Mouse (Mus musculus) intestine, postnatal 0 days (tissue): ENCODE results near the gene Eif4g3. TPM values are rescaled to one million over a fixed set of nuclear protein-coding genes. Genes with fewer than 3 reads are reported as not detected.

Source experiments
- ATAC-seq: fragments of 200-750 bp; cut with Nextera tagmentation; 2 replicates; pipeline ENCODE4 v1.8.0; 2017; ENCODE audit warnings: mild to moderate bottlenecking, moderate TSS enrichment, moderate library complexity
- H3K27ac ChIP-seq: fragments of 300-500 bp; sonication (generic); 2 replicates; pipeline ENCODE4 v1.5.1; 2014; ENCODE audit warnings: mild to moderate bottlenecking, low read depth, low read length, moderate library complexity
- H3K27me3 ChIP-seq: fragments of 300-500 bp; sonication (generic); replicated peaks from 2 replicates; pipeline ENCODE4 v1.6.1; 2014; ENCODE audit warnings: low read length, mixed read lengths; ENCODE audit not compliant: control insufficient read depth, insufficient read depth
- H3K36me3 ChIP-seq: fragments of 300-500 bp; sonication (generic); 2 replicates; pipeline ENCODE4 v1.6.1; 2014; ENCODE audit warnings: mild to moderate bottlenecking, moderate library complexity; ENCODE audit not compliant: control insufficient read depth, insufficient read depth
- H3K4me1 ChIP-seq: fragments of 300-500 bp; sonication (generic); replicated peaks from 2 replicates; pipeline ENCODE4 v1.6.1; 2014; ENCODE audit warnings: antibody characterized with exemption, low read length, mixed read lengths; ENCODE audit not compliant: control insufficient read depth, insufficient read depth
- H3K4me2 ChIP-seq: fragments of 300-500 bp; sonication (generic); replicated peaks from 2 replicates; pipeline ENCODE4 v1.6.1; 2014; ENCODE audit warnings: low read depth, mild to moderate bottlenecking, moderate library complexity
- H3K4me3 ChIP-seq: fragments of 300-500 bp; sonication (generic); 2 replicates; pipeline ENCODE4 v1.5.1; 2014; ENCODE audit warnings: low read depth, low read length
- H3K9ac ChIP-seq: fragments of 300-500 bp; sonication (generic); 2 replicates; pipeline ENCODE4 v1.6.1; 2014; ENCODE audit warnings: mild to moderate bottlenecking, low read depth, low read length
- H3K9me3 ChIP-seq: fragments of 300-500 bp; sonication (generic); 2 replicates; pipeline ENCODE4 v1.6.1; 2016; ENCODE audit warnings: mixed run types; ENCODE audit not compliant: control insufficient read depth
- CTCF ChIP-seq: sonication (generic); IDR thresholded peaks from 2 replicates; pipeline ENCODE4 v1.5.1; 2016; ENCODE audit warnings: low read depth, mild to moderate bottlenecking, control low read depth, antibody characterized with exemption, moderate library complexity
- WGBS: fragments of 180-500 bp; shearing (Covaris S2); extraction: QIAGEN DNeasy Blood & Tissue Kit; methylation state at CpG from one replicate; pipeline ENCODE4 v1.1.7; 2014; 5-methylcytosine and 5-hydroxymethylcytosine counted together
- polyA plus RNA-seq: library from polyadenylated mRNA; unstranded; fragments of >200 nt; fragmentation: Nextera tagmentation; extraction: Ambion mirVana; gene quantifications from 2 replicates; pipeline ENCODE4 v1.2.1, GENCODE M21; 2015

The Eif4g3 gene
- polyA plus RNA-seq, 1 experiment from 2014 or later = 11.9 TPM

DNA sequence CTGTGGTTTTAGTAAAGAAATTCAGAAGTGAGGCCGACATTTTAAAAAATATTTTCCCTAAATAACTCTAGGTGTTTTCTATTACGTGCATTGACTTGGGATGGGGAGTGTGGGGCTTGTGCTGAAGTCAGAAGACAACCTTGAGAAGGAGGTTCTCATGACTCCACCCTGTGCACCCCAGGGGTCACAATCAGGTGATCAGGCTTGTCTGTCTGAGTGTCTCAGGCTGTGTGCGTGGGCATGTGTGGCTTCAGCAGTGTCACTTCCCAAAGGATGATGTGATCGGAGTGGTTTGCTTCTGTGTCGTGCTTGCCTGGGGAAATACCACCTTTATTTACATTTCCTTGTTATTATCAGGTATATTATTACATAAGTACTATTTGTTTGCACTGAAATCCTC lies 226.5 kb downstream of the Eif4g3 start:
- no peak for TF ChIP-seq CTCF
- no peak for ATAC-seq
- peaks cover 11% of the 10 kb centered on the region; the same call in 1 of the 2 replicates for H3K4me1 ChIP-seq
- H3K4me2 ChIP-seq = no peak overlapping the region
- H3K9me3 ChIP-seq = no peaks in the 10 kb centered on the region
- 68% methylated on average over 5 of the region's 5 CpGs for WGBS
- H3K4me3 ChIP-seq = no peak overlapping the region
- H3K9ac ChIP-seq = no peak overlapping the region
- no peaks in the 10 kb centered on the region for H3K27me3 ChIP-seq
- H3K27ac ChIP-seq = no peak overlapping the region
- H3K36me3 ChIP-seq = peaks cover 24% of the 10 kb centered on the region

DNA sequence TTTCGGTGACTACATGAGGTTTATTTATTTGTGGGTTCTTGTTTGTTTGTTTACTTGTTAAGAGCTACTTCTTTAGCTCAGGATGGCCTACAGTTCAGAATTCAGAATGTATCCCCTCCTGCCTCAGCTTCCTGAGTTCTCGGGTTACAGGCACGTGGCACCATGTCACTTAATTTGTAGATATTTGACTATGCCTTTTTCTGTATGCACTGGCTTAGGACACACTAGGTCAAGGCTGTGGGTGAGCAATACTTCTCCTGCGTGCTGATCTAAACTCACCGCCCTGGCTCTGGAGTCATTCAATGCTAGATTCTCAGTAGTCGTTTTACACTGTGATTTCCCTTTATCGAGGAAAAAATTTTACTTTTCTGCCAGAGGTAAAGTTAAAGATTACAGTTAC lies 227.9 kb downstream of the Eif4g3 start:
- H3K4me2 ChIP-seq = no peak overlapping the region
- peaks cover 35% of the 10 kb centered on the region for H3K36me3 ChIP-seq
- H3K9me3 ChIP-seq = no peaks in the 10 kb centered on the region
- no peaks in the 10 kb centered on the region for H3K27me3 ChIP-seq
- no peak for ATAC-seq
- peaks cover 8% of the 10 kb centered on the region; the same call in 1 of the 2 replicates for H3K4me1 ChIP-seq
- TF ChIP-seq CTCF = no peak
- H3K27ac ChIP-seq = no peak overlapping the region
- no peak overlapping the region for H3K4me3 ChIP-seq
- no peak overlapping the region for H3K9ac ChIP-seq
- 76% methylated on average over 7 of the region's 7 CpGs for WGBS

GRCm38 (mm10) chr4:138221406-138221805 lies 228.6 kb downstream of the Eif4g3 start:
- 81% methylated on average over 5 of the region's 5 CpGs for WGBS
- Histone ChIP-seq H3K27ac (no peak overlapping the region), H3K9ac (no peak overlapping the region), H3K27me3 (no peaks in the 10 kb centered on the region), H3K4me1 (peaks cover 6% of the 10 kb centered on the region; the same call in 1 of the 2 replicates), H3K9me3 (no peaks in the 10 kb centered on the region), H3K4me3 (no peak overlapping the region), H3K4me2 (no peak overlapping the region), H3K36me3 (peaks cover 41% of the 10 kb centered on the region)
- no peak for TF ChIP-seq CTCF
- ATAC-seq = no peak

GRCm38 (mm10) chr4:138222396-138222795 lies 229.6 kb downstream of the Eif4g3 start:
- H3K9me3 ChIP-seq = no peaks in the 10 kb centered on the region
- H3K9ac ChIP-seq = no peak overlapping the region
- H3K4me2 ChIP-seq = no peak overlapping the region
- WGBS = 77% methylated on average over 5 of the region's 5 CpGs
- no peak overlapping the region for H3K27ac ChIP-seq
- H3K36me3 ChIP-seq = peaks cover 47% of the 10 kb centered on the region
- H3K4me3 ChIP-seq = no peak overlapping the region
- H3K4me1 ChIP-seq = peaks cover 6% of the 10 kb centered on the region; the same call in 1 of the 2 replicates
- H3K27me3 ChIP-seq = no peaks in the 10 kb centered on the region
- ATAC-seq = no peak
- no peak for TF ChIP-seq CTCF

DNA sequence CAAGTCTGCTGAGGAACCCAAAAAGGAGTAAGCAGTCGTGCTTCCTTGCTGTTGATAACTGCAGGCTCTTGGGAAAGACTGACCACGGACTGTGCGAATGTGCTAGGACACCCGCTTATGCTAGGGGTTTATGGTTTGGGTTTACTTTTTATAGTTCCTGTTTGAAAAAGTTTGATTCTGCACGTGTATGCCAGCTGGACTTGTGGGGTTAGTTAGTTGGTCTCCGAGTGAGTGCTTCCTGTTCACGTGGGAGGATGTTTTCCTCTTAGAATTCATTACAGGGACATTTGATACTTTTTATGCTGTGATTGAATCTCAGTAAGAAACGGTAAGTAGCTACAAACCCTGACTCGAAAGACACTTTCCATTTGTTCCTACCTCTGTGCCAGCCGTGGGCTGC lies 230.8 kb downstream of the Eif4g3 start:
- H3K36me3 ChIP-seq = peaks cover 58% of the 10 kb centered on the region
- WGBS = 77% methylated on average over 10 of the region's 10 CpGs

GRCm38 (mm10) chr4:138246756-138247665 lies 254.2 kb downstream of the Eif4g3 start:
- no peak for ATAC-seq
- no peak overlapping the region for H3K27ac ChIP-seq

More for the DNA sequence above, 230.8 kb downstream of the Eif4g3 start:
- Histone ChIP-seq H3K4me1 (no peaks in the 10 kb centered on the region; the same call in 1 of the 2 replicates), H3K9ac (no peak overlapping the region), H3K9me3 (no peaks in the 10 kb centered on the region), H3K4me2 (no peak overlapping the region), H3K27me3 (no peaks in the 10 kb centered on the region), H3K4me3 (no peak overlapping the region), H3K27ac (no peak overlapping the region)
- no peak for TF ChIP-seq CTCF
- ATAC-seq = no peak

More at GRCm38 (mm10) chr4:138246756-138247665, 254.2 kb downstream of the Eif4g3 start:
- Histone ChIP-seq H3K4me2 (no peak overlapping the region), H3K9me3 (no peaks in the 10 kb centered on the region), H3K27me3 (peaks cover 9% of the 10 kb centered on the region), H3K4me1 (peaks cover 4% of the 10 kb centered on the region; the same call in 1 of the 2 replicates), H3K9ac (no peak overlapping the region), H3K36me3 (peaks cover 48% of the 10 kb centered on the region), H3K4me3 (no peak overlapping the region)
- TF ChIP-seq CTCF = no peak
- 73% methylated on average over 27 of the region's 27 CpGs for WGBS
